Mouse (Mus musculus) heart, embryonic 14.5 days (tissue): ENCODE data around the gene Krt39. TPM values are rescaled to one million over a fixed set of nuclear protein-coding genes. Genes with fewer than 3 reads are reported as not detected.

Experiments used
- ATAC-seq: fragments of 200-750 bp; cut with Nextera tagmentation; 2 replicates; pipeline ENCODE4 v1.8.0; 2017; ENCODE audit warnings: low read depth, moderate TSS enrichment; ENCODE audit not compliant: insufficient number of reproducible peaks, insufficient read depth, low FRiP score
- H3K27ac ChIP-seq, 2 experiments: fragments of 200-500 bp in 1 of 2; fragments of 300-500 bp in 1 of 2; sonication (generic) in 1 of 2; replicated peaks in 1 of 2; 2 replicates each; pipeline ENCODE4 v1.5.1; 2012 to 2014; ENCODE audit warnings: low read depth in 2 of 2, low read length in 2 of 2, control low read depth in 1 of 2, mild to moderate bottlenecking in 1 of 2, mixed read lengths in 1 of 2; ENCODE audit not compliant: control insufficient read depth in 1 of 2, insufficient read depth in 1 of 2
- H3K27me3 ChIP-seq: fragments of 300-500 bp; sonication (generic); 2 replicates; pipeline ENCODE4 v1.6.1; 2014; ENCODE audit warnings: mild to moderate bottlenecking, low read length, control low read depth; ENCODE audit not compliant: control insufficient read depth, insufficient read depth
- H3K36me3 ChIP-seq: fragments of 300-500 bp; sonication (generic); 2 replicates; pipeline ENCODE4 v1.6.1; 2014; ENCODE audit warnings: mild to moderate bottlenecking, control low read depth, low read length, mixed read lengths; ENCODE audit not compliant: control insufficient read depth, insufficient read depth
- H3K4me1 ChIP-seq, 2 experiments: fragments of 200-500 bp in 1 of 2; fragments of 300-500 bp in 1 of 2; sonication (generic) in 1 of 2; 2 replicates each; pipeline ENCODE4 v1.6.1; 2012 to 2014; ENCODE audit warnings: low read length in 2 of 2, control low read depth in 1 of 2, mixed read lengths in 1 of 2; ENCODE audit not compliant: control insufficient read depth in 2 of 2, insufficient read depth in 2 of 2
- H3K4me2 ChIP-seq: fragments of 300-500 bp; sonication (generic); 2 replicates; pipeline ENCODE4 v1.6.1; 2014; ENCODE audit warnings: mild to moderate bottlenecking, low read length
- H3K4me3 ChIP-seq, 2 experiments: fragments of 200-500 bp in 1 of 2; fragments of 300-500 bp in 1 of 2; sonication (generic) in 1 of 2; 2 replicates each; pipeline ENCODE4 v1.5.1; 2012 to 2014; ENCODE audit warnings: low read length in 2 of 2, mild to moderate bottlenecking in 2 of 2, control low read depth in 1 of 2, low read depth in 1 of 2, moderate library complexity in 1 of 2; ENCODE audit not compliant: control insufficient read depth in 1 of 2, insufficient read depth in 1 of 2
- H3K9ac ChIP-seq: fragments of 300-500 bp; sonication (generic); 2 replicates; pipeline ENCODE4 v1.6.1; 2014; ENCODE audit warnings: mild to moderate bottlenecking, low read length
- H3K9me3 ChIP-seq: fragments of 300-500 bp; sonication (generic); 2 replicates; pipeline ENCODE4 v1.6.1; 2016; ENCODE audit warnings: low read length, control low read depth; ENCODE audit not compliant: control insufficient read depth
- WGBS: fragments of 180-500 bp; shearing (Covaris S2); extraction: QIAGEN DNeasy Blood & Tissue Kit; methylation state at CpG from one replicate; pipeline ENCODE4 v1.1.7; 2014; 5-methylcytosine and 5-hydroxymethylcytosine counted together
- polyA plus RNA-seq: library from polyadenylated mRNA; unstranded; fragments of >200 nt; fragmentation: Nextera tagmentation; extraction: Ambion mirVana; gene quantifications from 2 replicates; pipeline ENCODE4 v1.2.1, GENCODE M21; 2014

Gene Krt39
- polyA plus RNA-seq, 1 experiment from 2014 or later = not detected

GRCm38 (mm10) chr11:99492733-99493573, 28.2 kb downstream of the Krt39 start, which contains the start of gene Krt23:
TSS of gene Krt23 (minus strand) at chr11:99493137.
- H3K4me1 ChIP-seq = peaks cover 0 to 2% of the 10 kb centered on the region in 2 experiments; a peak in 1 of 4 replicates
- H3K27ac ChIP-seq = no peak within 1 kb of the TSS
- no peak within 1 kb of the TSS for H3K4me3 ChIP-seq
- no peak for ATAC-seq
- no peak within 1 kb of the TSS for H3K4me2 ChIP-seq
- no peaks in the 10 kb centered on the region for H3K27me3 ChIP-seq
- no peak within 1 kb of the TSS for H3K9ac ChIP-seq
- no peaks in the 10 kb centered on the region for H3K36me3 ChIP-seq
- no peaks in the 10 kb centered on the region for H3K9me3 ChIP-seq
- 76% methylated on average over 22 of the region's 22 CpGs for WGBS

DNA sequence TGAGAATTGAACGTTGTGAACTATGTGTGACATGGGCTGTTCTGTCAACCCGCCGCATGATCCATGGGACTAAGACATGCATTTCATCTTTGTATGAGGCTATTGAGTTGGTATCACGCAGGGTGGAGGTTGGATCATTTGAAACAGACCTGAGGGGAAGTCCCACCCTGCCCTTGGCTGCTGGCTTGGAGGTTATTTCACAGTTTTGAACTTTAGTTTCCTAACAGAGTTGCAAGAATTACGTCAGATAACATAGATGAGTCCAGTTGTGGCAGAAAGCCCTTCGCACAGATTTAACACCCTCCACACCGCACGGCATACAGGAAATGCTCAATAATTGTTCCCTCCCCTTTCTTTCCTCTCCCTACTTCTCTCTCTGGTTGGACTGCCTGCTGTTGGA, 30.1 kb downstream of the Krt39 start:
- no peak overlapping the region for H3K9ac ChIP-seq
- H3K36me3 ChIP-seq = no peaks in the 10 kb centered on the region
- H3K4me2 ChIP-seq = no peak overlapping the region
- no peak overlapping the region for H3K27ac ChIP-seq
- 74% methylated on average over 8 of the region's 8 CpGs for WGBS
- H3K9me3 ChIP-seq = no peaks in the 10 kb centered on the region
- H3K4me3 ChIP-seq = no peak overlapping the region
- H3K4me1 ChIP-seq = peaks cover 0 to 2% of the 10 kb centered on the region in 2 experiments; a peak in 1 of 4 replicates
- no peaks in the 10 kb centered on the region for H3K27me3 ChIP-seq
- no peak for ATAC-seq

DNA sequence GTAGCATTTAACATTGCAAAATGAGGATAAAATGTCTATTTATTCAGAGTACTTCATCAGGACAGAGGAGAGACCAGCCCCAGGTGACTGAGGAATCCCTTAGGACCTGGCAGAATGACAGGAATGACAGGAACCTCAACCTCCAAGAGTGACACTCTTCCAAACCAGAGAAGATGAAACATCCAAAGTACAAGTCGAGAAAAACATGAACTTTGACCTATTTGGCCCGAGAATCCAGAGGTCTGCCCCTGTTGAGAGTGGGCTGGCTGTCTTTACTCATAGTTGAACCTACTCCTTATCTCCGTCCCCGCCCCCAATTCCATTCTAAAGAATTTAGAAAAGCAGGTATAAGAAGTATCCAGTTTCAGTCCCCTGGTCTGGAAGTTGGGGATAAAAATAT, 30.5 kb downstream of the Krt39 start:
- Histone ChIP-seq H3K4me1 (peaks cover 0 to 2% of the 10 kb centered on the region in 2 experiments; a peak in 1 of 4 replicates), H3K4me2 (no peak overlapping the region), H3K27me3 (no peaks in the 10 kb centered on the region), H3K4me3 (no peak overlapping the region), H3K36me3 (no peaks in the 10 kb centered on the region), H3K9ac (no peak overlapping the region), H3K9me3 (no peaks in the 10 kb centered on the region), H3K27ac (no peak overlapping the region)
- whole genome bisulfite sequencing = 50% methylated on average over 4 of the region's 4 CpGs
- ATAC-seq = no peak

GRCm38 (mm10) chr11:99489233-99489632, 31.9 kb downstream of the Krt39 start:
- Histone ChIP-seq H3K4me1 (peaks cover 0 to 2% of the 10 kb centered on the region in 2 experiments; a peak in 1 of 4 replicates), H3K27ac (no peak overlapping the region), H3K4me3 (no peak overlapping the region), H3K9ac (no peak overlapping the region), H3K9me3 (no peaks in the 10 kb centered on the region), H3K27me3 (no peaks in the 10 kb centered on the region), H3K4me2 (no peak overlapping the region), H3K36me3 (no peaks in the 10 kb centered on the region)
- 70% methylated on average over 3 of the region's 3 CpGs for WGBS
- no peak for ATAC-seq

- Histone ChIP-seq H3K36me3 (no peaks in the 10 kb centered on the region), H3K9me3 (no peaks in the 10 kb centered on the region), H3K4me2 (no peak overlapping the region), H3K9ac (no peak overlapping the region), H3K4me3 (no peak overlapping the region), H3K27ac (no peak overlapping the region), H3K27me3 (no peaks in the 10 kb centered on the region), H3K4me1 (no peaks in the 10 kb centered on the region)
- 70% methylated on average over 3 of the region's 3 CpGs for WGBS
- no peak for ATAC-seq
These were observed 46.2 kb downstream of the Krt39 start for GRCm38 (mm10) chr11:99474981-99475380.

GRCm38 (mm10) chr11:99473433-99473832, 47.7 kb downstream of the Krt39 start:
- no peak for ATAC-seq
- Histone ChIP-seq H3K27me3 (no peaks in the 10 kb centered on the region), H3K36me3 (no peaks in the 10 kb centered on the region), H3K27ac (no peak overlapping the region), H3K4me3 (no peak overlapping the region), H3K9me3 (no peaks in the 10 kb centered on the region), H3K9ac (no peak overlapping the region), H3K4me1 (no peaks in the 10 kb centered on the region), H3K4me2 (no peak overlapping the region)
- 74% methylated on average over 6 of the region's 6 CpGs for WGBS

DNA sequence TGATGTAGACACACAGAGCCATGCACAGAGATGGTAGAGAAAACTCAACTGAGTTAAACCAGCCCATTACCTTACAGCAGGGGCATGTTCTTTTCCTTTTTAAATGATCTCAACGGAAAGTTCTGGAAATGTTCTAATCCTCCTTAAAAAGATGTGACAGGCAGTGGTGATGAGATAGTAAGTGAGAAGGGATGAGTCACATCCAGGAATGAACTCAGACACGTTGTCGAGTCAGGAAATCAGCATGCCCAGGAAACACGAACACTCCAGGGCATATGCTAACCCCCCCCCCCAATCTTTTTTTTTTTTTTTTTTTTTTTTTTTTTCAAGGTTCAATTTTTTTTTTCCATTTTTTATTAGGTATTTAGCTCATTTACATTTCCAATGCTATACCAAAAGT, 48.7 kb downstream of the Krt39 start:
- Histone ChIP-seq H3K27me3 (no peaks in the 10 kb centered on the region), H3K4me1 (no peaks in the 10 kb centered on the region), H3K9me3 (no peaks in the 10 kb centered on the region), H3K4me2 (no peak overlapping the region), H3K27ac (no peak overlapping the region), H3K4me3 (no peak overlapping the region), H3K36me3 (no peaks in the 10 kb centered on the region), H3K9ac (no peak overlapping the region)
- no peak for ATAC-seq
- 53% methylated on average over 4 of the region's 4 CpGs for WGBS
